Mouse (Mus musculus) embryonic stem cell, embryonic (primary cell): ENCODE data around the gene Rhox4f.
"Not testable (repeated sequence)": the region's sequence is repeated elsewhere in the genome, so short reads cannot be mapped to it uniquely, and the experiment has no call there.

Source experiments
- CTCF ChIA-PET, 4 experiments: fragments of 300-600 bp in 2 of 4; fragments of 350-600 bp in 2 of 4; sonication (Branson Sonifier 250); formaldehyde crosslinking; loops; one replicate each; lab custom pipeline; 2022; ENCODE audit warnings: inconsistent platforms in 2 of 4; lab: Charles Lee
- POLR2A ChIA-PET, 4 experiments: fragments of 300-600 bp in 2 of 4; fragments of 350-600 bp in 2 of 4; sonication (Branson Sonifier 250); formaldehyde crosslinking; loops; one replicate each; lab custom pipeline; 2022; ENCODE audit warnings: antibody characterized with exemption in 4 of 4, inconsistent platforms in 1 of 4; lab: Charles Lee

Gene Rhox4f

DNA sequence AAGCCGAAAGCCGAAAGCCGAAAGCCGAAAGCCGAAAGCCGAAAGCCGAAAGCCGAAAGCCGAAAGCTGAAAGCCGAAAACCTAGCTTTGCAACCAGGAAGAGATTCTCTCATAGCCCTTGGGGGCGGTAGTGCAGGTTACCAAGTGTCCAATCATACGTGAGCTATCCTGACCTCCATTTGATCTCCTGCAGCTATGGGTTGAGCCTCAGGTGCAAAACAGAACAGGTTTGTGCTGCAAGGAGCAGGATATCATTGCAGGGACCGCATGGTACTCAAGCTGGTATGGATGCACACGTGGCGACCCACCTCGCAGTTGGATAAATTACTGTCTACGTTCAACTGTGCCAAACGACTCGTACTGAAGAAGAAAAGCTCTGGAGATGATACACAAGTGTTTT lies at the start of gene Rhox4f:
TSS of gene Rhox4f (minus strand) at position 101 of the 400 bp plus-strand sequence.
- CTCF ChIA-PET, POLR2A ChIA-PET: not testable (repeated sequence)

DNA sequence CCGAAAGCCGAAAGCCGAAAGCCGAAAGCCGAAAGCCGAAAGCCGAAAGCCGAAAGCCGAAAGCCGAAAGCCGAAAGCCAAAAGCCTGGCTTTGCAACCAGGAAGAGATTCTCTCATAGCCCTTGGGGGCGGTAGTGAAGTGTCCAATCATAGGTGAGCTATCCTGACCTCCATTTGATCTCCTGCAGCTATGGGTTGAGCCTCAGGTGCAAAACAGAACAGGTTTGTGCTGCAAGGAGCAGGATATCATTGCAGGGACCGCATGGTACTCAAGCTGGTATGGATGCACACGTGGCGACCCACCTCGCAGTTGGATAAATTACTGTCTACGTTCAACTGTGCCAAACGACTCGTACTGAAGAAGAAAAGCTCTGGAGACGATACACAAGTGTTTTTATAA lies 43.7 kb upstream of the Rhox4f start, which contains the start of gene Rhox4g:
TSS of gene Rhox4g (minus strand) at position 101 of the 400 bp plus-strand sequence.
- POLR2A ChIA-PET, CTCF ChIA-PET: not testable (repeated sequence)

DNA sequence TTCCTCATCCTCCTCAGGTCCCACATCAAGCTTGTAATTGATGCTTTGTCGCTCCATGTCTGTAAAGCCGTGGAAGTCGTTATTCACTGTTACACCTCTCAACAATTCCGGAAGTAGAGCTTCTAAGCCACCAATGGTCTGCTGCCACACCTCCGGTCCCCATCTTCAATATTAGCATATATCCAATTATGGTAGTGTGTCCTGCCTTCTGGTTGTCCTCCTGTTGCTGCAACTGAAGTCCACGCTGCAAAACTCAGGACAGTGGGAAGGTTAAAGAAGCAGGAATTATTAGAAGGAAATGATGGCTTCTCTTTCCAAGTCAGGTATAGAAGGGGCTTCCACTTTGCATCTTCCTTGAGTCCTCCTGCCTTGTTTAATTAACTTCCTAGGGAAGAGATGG lies 35.9 kb upstream of the Rhox4f start, which contains the start of gene Rhox2g:
TSS of gene Rhox2g (minus strand) at position 101 of the 400 bp plus-strand sequence.
- CTCF ChIA-PET, POLR2A ChIA-PET: not testable (repeated sequence)

DNA sequence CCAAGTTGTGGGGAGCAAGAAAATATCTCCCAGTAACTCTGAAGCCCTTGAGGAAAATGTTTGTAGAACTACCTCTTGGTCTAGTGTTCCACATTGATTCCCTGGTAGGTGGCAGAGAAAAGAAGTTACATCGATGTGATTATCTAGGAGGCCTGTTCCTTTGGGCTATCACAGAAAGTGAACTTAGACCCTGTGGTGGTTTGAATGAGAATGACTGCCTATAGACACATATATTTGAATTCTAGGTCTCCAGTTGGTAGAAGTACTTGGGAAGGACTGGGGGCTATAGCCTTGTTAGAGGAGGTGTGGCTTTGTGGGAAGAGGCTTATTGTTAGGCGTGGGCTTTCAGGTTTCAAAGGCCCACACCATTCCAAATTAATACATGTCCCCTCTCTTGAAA lies 21.0 kb upstream of the Rhox4f start, which contains the start of gene Rhox3g:
TSS of gene Rhox3g (minus strand) at position 101 of the 400 bp plus-strand sequence.
- POLR2A ChIA-PET, CTCF ChIA-PET: not testable (repeated sequence)

- CTCF ChIA-PET, POLR2A ChIA-PET: not testable (repeated sequence)
Observed at GRCm38 (mm10) chrX:37580692-37581091, 26.8 kb downstream of the Rhox4f start, which contains the start of gene Rhox3f. Gene Rhox3f (plus strand): TSS chrX:37580992.

DNA sequence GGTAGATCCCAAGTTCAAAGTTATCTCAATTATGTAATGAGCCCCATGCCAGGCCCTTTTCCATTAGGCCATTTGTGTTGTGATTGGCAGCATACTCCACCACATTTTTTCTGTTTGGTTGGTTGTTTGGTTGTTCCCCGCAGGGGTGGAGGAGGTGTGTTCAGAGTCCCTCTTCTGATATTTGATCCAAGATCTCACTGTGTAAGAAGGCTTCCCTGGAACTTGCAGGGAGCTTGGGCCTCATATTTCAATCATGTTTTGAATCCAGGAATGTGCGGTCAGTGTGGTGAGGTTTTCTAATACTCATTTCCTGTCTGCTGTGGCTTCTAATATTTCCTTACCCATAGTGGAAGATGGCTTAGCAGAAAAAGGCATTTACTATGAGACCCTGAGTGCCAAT lies 34.9 kb downstream of the Rhox4f start:
- POLR2A ChIA-PET, CTCF ChIA-PET: not testable (repeated sequence)

- CTCF ChIA-PET, POLR2A ChIA-PET: not testable (repeated sequence)
Observed at GRCm38 (mm10) chrX:37571105-37571504, 36.4 kb downstream of the Rhox4f start, which contains the start of gene Rhox2f. Gene Rhox2f (plus strand): TSS chrX:37571405.

DNA sequence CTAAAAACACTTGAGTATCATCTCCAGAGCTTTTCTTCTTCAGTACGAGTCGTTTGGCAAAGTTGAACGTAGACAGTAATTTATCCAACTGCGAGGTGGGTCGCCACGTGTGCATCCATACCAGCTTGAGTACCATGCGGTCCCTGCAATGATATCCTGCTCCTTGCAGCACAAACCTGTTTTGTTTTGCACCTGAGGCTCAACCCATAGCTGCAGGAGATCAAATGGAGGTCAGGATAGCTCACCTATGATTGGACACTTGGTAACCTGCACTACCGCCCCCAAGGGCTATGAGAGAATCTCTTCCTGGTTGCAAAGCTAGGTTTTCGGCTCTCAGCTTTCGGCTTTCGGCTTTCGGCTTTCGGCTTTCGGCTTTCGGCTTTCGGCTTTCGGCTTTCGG lies 50.4 kb downstream of the Rhox4f start, which contains the start of gene Rhox4e:
TSS of gene Rhox4e (plus strand) at position 301 of the 400 bp plus-strand sequence.
- CTCF ChIA-PET, POLR2A ChIA-PET: not testable (repeated sequence)
